Mouse (Mus musculus): Measurements from ENCODE around the gene Vill.

DNA sequence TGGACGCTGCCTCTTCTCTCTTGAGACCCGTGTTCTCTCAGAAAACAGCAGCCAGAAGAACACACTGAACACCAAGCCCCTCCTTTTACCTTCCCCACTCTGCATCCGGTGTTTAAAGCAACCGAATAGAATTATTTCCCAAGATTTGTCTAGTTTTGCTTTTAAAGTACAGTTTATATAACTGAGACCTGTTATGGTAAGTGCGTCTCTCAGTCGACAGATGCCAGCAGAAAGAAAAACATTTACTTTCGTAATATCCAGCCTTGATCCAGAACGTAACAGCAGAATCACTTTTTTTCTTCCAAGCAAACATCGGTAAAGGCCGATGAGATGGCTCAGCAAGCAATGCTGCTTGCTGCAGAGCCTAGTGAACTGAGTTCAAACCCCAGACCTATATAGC, 45.3 kb upstream of the Vill start:
- TF ChIP-seq EP300 (IDR thresholded peaks at IDR 0.05; ENCODE audit: low read depth) (no peak), CTCF (IDR thresholded peaks at IDR 0.05; ENCODE audit: low read depth) (no peak)
